Mouse (Mus musculus) intestine, postnatal 0 days (tissue): Measurements from ENCODE around the gene Tmf1. TPM values are rescaled to one million over a fixed set of nuclear protein-coding genes. Genes with fewer than 3 reads are reported as not detected.

ENCODE experiments used
- ATAC-seq: fragments of 200-750 bp; cut with Nextera tagmentation; 2 replicates; pipeline ENCODE4 v1.8.0; 2017; ENCODE audit warnings: mild to moderate bottlenecking, moderate TSS enrichment, moderate library complexity
- H3K27ac ChIP-seq: fragments of 300-500 bp; sonication (generic); 2 replicates; pipeline ENCODE4 v1.5.1; 2014; ENCODE audit warnings: mild to moderate bottlenecking, low read depth, low read length, moderate library complexity
- H3K27me3 ChIP-seq: fragments of 300-500 bp; sonication (generic); replicated peaks from 2 replicates; pipeline ENCODE4 v1.6.1; 2014; ENCODE audit warnings: low read length, mixed read lengths; ENCODE audit not compliant: control insufficient read depth, insufficient read depth
- H3K36me3 ChIP-seq: fragments of 300-500 bp; sonication (generic); 2 replicates; pipeline ENCODE4 v1.6.1; 2014; ENCODE audit warnings: mild to moderate bottlenecking, moderate library complexity; ENCODE audit not compliant: control insufficient read depth, insufficient read depth
- H3K4me1 ChIP-seq: fragments of 300-500 bp; sonication (generic); replicated peaks from 2 replicates; pipeline ENCODE4 v1.6.1; 2014; ENCODE audit warnings: antibody characterized with exemption, low read length, mixed read lengths; ENCODE audit not compliant: control insufficient read depth, insufficient read depth
- H3K4me2 ChIP-seq: fragments of 300-500 bp; sonication (generic); replicated peaks from 2 replicates; pipeline ENCODE4 v1.6.1; 2014; ENCODE audit warnings: low read depth, mild to moderate bottlenecking, moderate library complexity
- H3K4me3 ChIP-seq: fragments of 300-500 bp; sonication (generic); 2 replicates; pipeline ENCODE4 v1.5.1; 2014; ENCODE audit warnings: low read depth, low read length
- H3K9ac ChIP-seq: fragments of 300-500 bp; sonication (generic); 2 replicates; pipeline ENCODE4 v1.6.1; 2014; ENCODE audit warnings: mild to moderate bottlenecking, low read depth, low read length
- H3K9me3 ChIP-seq: fragments of 300-500 bp; sonication (generic); 2 replicates; pipeline ENCODE4 v1.6.1; 2016; ENCODE audit warnings: mixed run types; ENCODE audit not compliant: control insufficient read depth
- CTCF ChIP-seq: sonication (generic); IDR thresholded peaks from 2 replicates; pipeline ENCODE4 v1.5.1; 2016; ENCODE audit warnings: low read depth, mild to moderate bottlenecking, control low read depth, antibody characterized with exemption, moderate library complexity
- WGBS: fragments of 180-500 bp; shearing (Covaris S2); extraction: QIAGEN DNeasy Blood & Tissue Kit; methylation state at CpG from one replicate; pipeline ENCODE4 v1.1.7; 2014; 5-methylcytosine and 5-hydroxymethylcytosine counted together
- polyA plus RNA-seq: library from polyadenylated mRNA; unstranded; fragments of >200 nt; fragmentation: Nextera tagmentation; extraction: Ambion mirVana; gene quantifications from 2 replicates; pipeline ENCODE4 v1.2.1, GENCODE M21; 2015

Tmf1 gene
- polyA plus RNA-seq, 1 experiment from 2014 or later: 42.1 TPM

DNA sequence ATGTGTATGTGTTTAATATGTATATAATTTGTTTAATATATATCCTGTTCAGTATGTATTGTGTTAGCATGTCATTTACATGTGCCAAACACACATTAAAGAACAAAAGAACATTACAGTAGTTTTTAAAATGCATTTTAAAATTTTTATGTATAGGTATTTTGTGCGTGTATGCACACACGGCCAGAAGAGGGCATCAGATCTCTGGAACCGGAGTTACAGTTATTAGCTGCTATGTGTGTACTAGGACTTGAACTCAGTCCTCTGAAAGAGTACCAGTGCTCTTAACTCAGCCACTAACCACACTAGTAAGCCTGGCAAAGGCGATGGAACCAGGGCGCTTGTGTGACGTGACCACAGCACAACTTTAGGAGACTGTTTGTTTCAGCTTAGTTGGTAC is 28.8 kb downstream of the Tmf1 start:
- ATAC-seq: no peak
- 82% methylated on average over 6 of the region's 6 CpGs for WGBS
- peak; percentile 48 for TF ChIP-seq CTCF
- H3K36me3 ChIP-seq: no peaks in the 10 kb centered on the region; the same call in none of the 2 replicates
- H3K4me1 ChIP-seq: peaks cover 3% of the 10 kb centered on the region; the same call in 1 of the 2 replicates
- H3K4me2 ChIP-seq: no peak overlapping the region
- H3K9me3 ChIP-seq: no peaks in the 10 kb centered on the region
- no peak overlapping the region for H3K27ac ChIP-seq
- H3K4me3 ChIP-seq: no peak overlapping the region
- H3K27me3 ChIP-seq: no peaks in the 10 kb centered on the region
- no peak overlapping the region for H3K9ac ChIP-seq

DNA sequence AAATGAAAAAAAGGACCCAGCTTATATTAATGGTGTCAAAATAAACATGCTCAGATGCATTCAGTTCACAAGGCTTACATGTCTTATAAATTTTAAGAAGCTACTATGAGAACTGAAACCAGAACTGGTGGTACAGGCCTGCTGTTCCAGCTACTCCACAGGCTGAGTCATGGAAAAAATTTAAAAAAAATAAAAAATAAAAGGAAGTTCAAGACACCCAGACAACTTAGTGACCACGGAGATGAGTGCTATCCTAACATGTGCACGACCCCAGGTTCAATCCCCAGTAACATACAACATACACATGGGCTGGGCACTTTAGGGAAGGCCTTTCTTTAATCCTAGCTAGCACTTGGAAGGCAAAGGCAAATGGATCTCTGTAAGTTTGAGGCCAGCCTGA is 29.2 kb downstream of the Tmf1 start:
- no peak for TF ChIP-seq CTCF
- 71% methylated on average over 2 of the region's 2 CpGs for whole genome bisulfite sequencing
- Histone ChIP-seq H3K27me3 (no peaks in the 10 kb centered on the region), H3K27ac (no peak overlapping the region), H3K4me3 (no peak overlapping the region), H3K9ac (no peak overlapping the region), H3K9me3 (no peaks in the 10 kb centered on the region), H3K4me1 (peaks cover 3% of the 10 kb centered on the region; the same call in 1 of the 2 replicates), H3K36me3 (no peaks in the 10 kb centered on the region; the same call in none of the 2 replicates), H3K4me2 (no peak overlapping the region)
- no peak for ATAC-seq

DNA sequence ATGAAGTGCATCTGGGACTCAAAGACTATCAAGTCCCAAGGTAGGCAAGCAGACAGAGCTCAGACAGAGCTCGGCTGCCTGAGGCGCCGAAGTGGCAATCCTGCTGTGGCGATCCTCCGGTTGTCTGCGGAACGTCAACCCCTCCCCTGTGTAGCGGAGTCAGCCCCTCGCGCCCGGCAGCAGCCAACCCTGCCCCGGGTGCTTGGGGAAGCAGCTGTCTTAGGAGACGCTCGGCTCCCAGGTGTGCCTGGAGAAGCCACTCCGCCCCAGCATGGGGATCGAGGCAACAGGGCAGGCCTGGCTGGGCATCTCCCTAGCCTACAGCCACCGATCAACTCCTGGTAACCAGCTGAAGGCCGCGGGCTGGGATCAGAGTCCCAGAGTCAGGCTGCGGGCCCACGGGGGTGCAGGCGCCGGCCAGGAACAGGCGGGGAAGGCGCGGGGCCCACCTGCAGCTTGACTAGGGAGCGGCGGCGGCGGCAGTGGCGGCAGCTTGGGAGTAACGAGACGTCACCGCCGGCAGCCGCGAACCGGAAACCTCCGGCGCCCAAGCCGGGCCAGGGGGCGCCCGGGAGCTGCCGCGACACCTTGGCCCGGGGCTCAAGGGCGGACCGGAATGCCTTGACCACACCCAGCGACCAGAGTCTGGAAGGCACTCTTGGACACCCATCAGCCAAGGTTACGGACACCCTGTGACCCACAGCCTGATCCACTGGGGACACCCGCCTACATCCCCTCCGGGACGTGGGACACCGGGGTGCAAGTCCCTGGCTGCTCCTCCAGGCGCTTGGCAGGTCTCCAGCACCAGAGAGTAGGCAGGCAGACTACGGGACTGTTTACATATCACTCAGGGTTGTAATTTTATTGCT is 30.3 kb downstream of the Tmf1 start, which contains the start of gene Eogt:
Gene Eogt (minus strand): TSS at position 800 of the 869 bp plus-strand sequence.
- peak; percentile 80 for TF ChIP-seq CTCF
- WGBS: under 1% methylated on average over 45 of the region's 56 CpGs
- Histone ChIP-seq H3K9ac (peak within 1 kb of the TSS; percentile 80), H3K27ac (peak within 1 kb of the TSS; percentile 86), H3K27me3 (no peaks in the 10 kb centered on the region), H3K9me3 (no peaks in the 10 kb centered on the region), H3K36me3 (peaks cover 6% of the 10 kb centered on the region), H3K4me3 (peak within 1 kb of the TSS; percentile 65), H3K4me2 (peak within 1 kb of the TSS; percentile 95), H3K4me1 (peaks cover 3% of the 10 kb centered on the region)
- ATAC-seq: peak; percentile 85

DNA sequence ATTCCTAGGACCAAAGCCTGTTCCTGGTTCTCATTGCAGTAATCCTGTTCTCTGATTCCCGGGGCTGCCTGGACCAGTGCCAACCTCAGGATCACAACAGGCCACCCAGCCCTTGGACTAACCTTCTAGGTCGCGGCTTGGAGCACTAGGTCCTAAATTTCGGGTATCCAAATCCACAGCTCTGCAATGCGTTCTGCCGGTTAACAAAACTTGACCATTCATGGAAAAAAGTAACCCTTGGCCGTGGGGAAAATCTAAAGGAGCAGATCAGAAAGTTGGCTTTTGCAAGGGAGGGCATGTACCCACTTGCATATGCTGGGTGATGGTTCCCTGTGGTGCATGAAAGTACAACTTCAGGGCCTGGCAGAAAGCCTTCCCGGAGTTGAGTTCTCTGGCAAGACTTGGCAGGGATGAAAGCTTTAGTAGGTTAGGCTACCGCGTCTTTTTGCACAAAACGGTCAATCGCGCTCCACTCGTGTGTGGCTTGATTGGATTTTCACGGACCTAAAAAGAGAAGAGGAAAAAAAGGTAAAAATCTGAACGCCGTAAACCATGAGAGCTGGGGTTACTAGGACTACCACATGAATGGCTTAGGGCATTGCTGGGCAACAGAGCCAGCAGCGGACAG is 31.1 kb downstream of the Tmf1 start:
- Histone ChIP-seq H3K4me3 (peak overlapping the region; percentile 65), H3K27ac (peak overlapping the region; percentile 86; the same call in 1 of the 2 replicates), H3K4me2 (peak overlapping the region; percentile 95), H3K36me3 (peaks cover 7% of the 10 kb centered on the region; the same call in 1 of the 2 replicates), H3K9me3 (no peaks in the 10 kb centered on the region), H3K4me1 (peaks cover 3% of the 10 kb centered on the region), H3K9ac (peak overlapping the region; percentile 80), H3K27me3 (no peaks in the 10 kb centered on the region)
- ATAC-seq: no peak
- TF ChIP-seq CTCF: no peak
- 25% methylated on average over 18 of the region's 18 CpGs for WGBS

DNA sequence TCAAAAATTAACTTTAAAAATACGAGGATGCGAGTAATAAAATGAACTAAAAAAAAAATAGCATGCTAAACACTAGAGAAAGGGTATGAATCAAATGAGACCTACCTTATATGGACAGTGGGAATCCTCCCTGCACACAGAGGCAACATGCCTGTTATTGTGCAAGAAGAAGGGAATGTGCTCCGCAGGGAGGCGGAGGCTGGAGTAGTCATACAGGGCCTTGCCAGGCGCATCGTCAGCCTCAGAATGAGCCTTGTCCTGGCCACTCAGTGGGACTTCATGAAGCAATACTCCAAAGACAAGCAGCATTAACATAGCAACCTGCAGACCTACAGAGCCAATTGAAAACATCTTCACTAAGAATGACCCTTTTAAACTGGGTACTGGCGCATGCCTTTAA is 33.8 kb downstream of the Tmf1 start:
- H3K4me3 ChIP-seq: no peak overlapping the region
- no peak overlapping the region for H3K27ac ChIP-seq
- peaks cover 23% of the 10 kb centered on the region; the same call in 1 of the 2 replicates for H3K36me3 ChIP-seq
- no peak for TF ChIP-seq CTCF
- no peak overlapping the region for H3K9ac ChIP-seq
- 88% methylated on average over 7 of the region's 7 CpGs for WGBS
- no peak for ATAC-seq
- H3K4me1 ChIP-seq: peaks cover 3% of the 10 kb centered on the region
- H3K4me2 ChIP-seq: no peak overlapping the region
- no peaks in the 10 kb centered on the region for H3K9me3 ChIP-seq
- H3K27me3 ChIP-seq: no peaks in the 10 kb centered on the region

GRCm38 (mm10) chr6:97144359-97144758 is 34.6 kb downstream of the Tmf1 start:
- ATAC-seq: no peak
- Histone ChIP-seq H3K36me3 (peaks cover 25% of the 10 kb centered on the region; the same call in 1 of the 2 replicates), H3K4me1 (peaks cover 3% of the 10 kb centered on the region), H3K9me3 (no peaks in the 10 kb centered on the region), H3K27me3 (no peaks in the 10 kb centered on the region), H3K4me2 (no peak overlapping the region), H3K9ac (no peak overlapping the region), H3K27ac (no peak overlapping the region), H3K4me3 (no peak overlapping the region)
- TF ChIP-seq CTCF: no peak
- 50% methylated on average over 7 of the region's 7 CpGs for WGBS
